Mouse (Mus musculus): Measurements from ENCODE around the gene Nyx. TPM values are rescaled to one million over a fixed set of nuclear protein-coding genes. Genes with fewer than 3 reads are reported as not detected.

Nyx gene
- polyA plus RNA-seq, 1 experiment from 2014 or later, result 0.16 TPM

GRCm38 (mm10) chrX:13471925-13472324 is 6.0 kb downstream of the Nyx start:
- Histone ChIP-seq H3K4me1 (replicated peaks) (no peaks in the 10 kb centered on the region), H3K27me3 (no peaks in the 10 kb centered on the region; the same call in 1 of the 2 replicates), H3K36me3 (no peaks in the 10 kb centered on the region), H3K27ac (no peak overlapping the region), H3K9me3 (no peaks in the 10 kb centered on the region), H3K4me2 (replicated peaks) (no peak overlapping the region), H3K4me3 (replicated peaks) (no peak overlapping the region), H3K9ac (replicated peaks) (no peak overlapping the region)
- ATAC-seq, result no peak
- WGBS, result 74% methylated on average over 3 of the region's 3 CpGs

- H3K36me3 ChIP-seq, result no peaks in the 10 kb centered on the region
- no peak overlapping the region for H3K27ac ChIP-seq
- H3K4me3 ChIP-seq (replicated peaks), result no peak overlapping the region
- no peak overlapping the region for H3K9ac ChIP-seq (replicated peaks)
- no peaks in the 10 kb centered on the region for H3K4me1 ChIP-seq (replicated peaks)
- no peaks in the 10 kb centered on the region; the same call in 1 of the 2 replicates for H3K27me3 ChIP-seq
- no peak for ATAC-seq
- 86% methylated on average over 4 of the region's 4 CpGs for WGBS
- H3K9me3 ChIP-seq, result no peaks in the 10 kb centered on the region
- no peak overlapping the region for H3K4me2 ChIP-seq (replicated peaks)
Measured at GRCm38 (mm10) chrX:13472751-13473225, 6.9 kb downstream of the Nyx start.

DNA sequence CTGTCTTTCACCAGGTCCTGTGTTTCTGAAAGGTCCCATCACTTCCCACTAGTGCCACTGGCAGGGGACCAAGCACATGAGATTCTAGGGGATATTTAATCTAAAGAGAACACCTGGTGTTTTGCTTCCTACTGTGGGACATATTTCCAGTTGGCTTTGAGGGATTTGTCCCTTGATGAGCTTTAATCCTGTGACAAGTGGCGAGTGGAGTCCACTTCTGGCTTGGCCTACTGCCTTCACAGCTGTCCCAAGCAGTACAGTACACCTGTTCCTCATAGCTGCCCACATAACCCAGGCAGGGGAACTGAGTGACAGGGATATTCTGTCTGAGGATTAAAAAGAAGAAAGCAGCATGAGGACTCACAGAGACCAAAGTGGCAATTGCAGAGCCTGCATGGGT is 9.5 kb downstream of the Nyx start:
- Histone ChIP-seq H3K27me3 (no peaks in the 10 kb centered on the region), H3K4me3 (replicated peaks) (no peak overlapping the region), H3K27ac (no peak overlapping the region), H3K4me2 (replicated peaks) (no peak overlapping the region), H3K4me1 (replicated peaks) (no peaks in the 10 kb centered on the region), H3K36me3 (no peaks in the 10 kb centered on the region), H3K9ac (replicated peaks) (no peak overlapping the region), H3K9me3 (no peaks in the 10 kb centered on the region)
- WGBS, result 53% methylated on average over 1 of the region's 1 CpGs
- ATAC-seq, result no peak

DNA sequence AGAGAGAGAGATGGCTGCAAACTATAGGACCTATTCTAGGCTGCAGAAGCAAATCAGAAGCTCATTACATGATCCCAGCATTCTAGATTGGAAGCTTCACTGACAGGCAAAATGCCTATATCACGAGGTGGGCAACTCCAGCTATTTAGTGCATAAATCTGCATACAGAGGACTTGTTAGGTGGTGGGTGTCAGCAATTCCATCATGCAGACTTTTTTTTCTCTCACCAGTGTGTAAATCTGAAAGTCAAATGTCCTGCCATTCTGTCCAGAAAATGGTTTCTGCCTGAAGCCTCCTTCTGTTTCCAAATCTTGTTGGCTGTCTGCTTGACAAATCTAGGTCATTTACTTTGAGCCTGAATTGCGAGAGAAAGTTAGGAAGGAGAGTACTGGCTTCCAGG is 11.7 kb downstream of the Nyx start:
- no peak for ATAC-seq
- no peaks in the 10 kb centered on the region for H3K9me3 ChIP-seq
- H3K27me3 ChIP-seq, result 0 out of 2 replicates have a peak, but pooled peaks cover under 1% of the 10 kb centered on the region
- WGBS, result 55% methylated on average over 2 of the region's 2 CpGs
- H3K4me2 ChIP-seq (replicated peaks), result no peak overlapping the region
- no peak overlapping the region for H3K4me3 ChIP-seq (replicated peaks)
- no peak overlapping the region for H3K9ac ChIP-seq (replicated peaks)
- H3K36me3 ChIP-seq, result no peaks in the 10 kb centered on the region
- no peaks in the 10 kb centered on the region for H3K4me1 ChIP-seq (replicated peaks)
- H3K27ac ChIP-seq, result no peak overlapping the region

GRCm38 (mm10) chrX:13478298-13478697 is 12.4 kb downstream of the Nyx start:
- Histone ChIP-seq H3K27ac (no peak overlapping the region), H3K4me3 (replicated peaks) (no peak overlapping the region), H3K36me3 (no peaks in the 10 kb centered on the region), H3K9me3 (no peaks in the 10 kb centered on the region), H3K4me2 (replicated peaks) (no peak overlapping the region), H3K27me3 (0 out of 2 replicates have a peak, but pooled peaks cover 2% of the 10 kb centered on the region), H3K4me1 (replicated peaks) (no peaks in the 10 kb centered on the region), H3K9ac (replicated peaks) (no peak overlapping the region)
- no peak for ATAC-seq
- 70% methylated on average over 5 of the region's 5 CpGs for WGBS

DNA sequence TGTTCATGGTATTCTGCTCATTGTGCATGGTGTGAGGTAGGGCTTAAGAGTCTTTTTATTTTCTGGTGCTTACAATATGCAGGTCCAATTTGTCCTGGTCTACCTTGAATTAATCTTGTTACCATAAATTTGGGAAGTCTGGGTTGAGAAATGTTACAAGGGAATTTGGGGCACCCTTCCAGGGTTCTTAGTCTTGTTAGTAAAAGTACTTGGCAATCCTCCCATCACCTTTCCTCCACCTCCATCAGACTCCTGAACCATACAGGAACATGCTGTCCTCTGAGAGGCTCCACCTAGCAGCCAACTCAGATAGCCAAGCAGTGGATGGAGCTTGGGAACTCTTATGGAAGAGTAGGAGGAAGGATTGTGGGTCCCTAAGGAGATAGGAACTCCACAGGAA is 13.7 kb downstream of the Nyx start:
- no peaks in the 10 kb centered on the region for H3K4me1 ChIP-seq (replicated peaks)
- ATAC-seq, result no peak

DNA sequence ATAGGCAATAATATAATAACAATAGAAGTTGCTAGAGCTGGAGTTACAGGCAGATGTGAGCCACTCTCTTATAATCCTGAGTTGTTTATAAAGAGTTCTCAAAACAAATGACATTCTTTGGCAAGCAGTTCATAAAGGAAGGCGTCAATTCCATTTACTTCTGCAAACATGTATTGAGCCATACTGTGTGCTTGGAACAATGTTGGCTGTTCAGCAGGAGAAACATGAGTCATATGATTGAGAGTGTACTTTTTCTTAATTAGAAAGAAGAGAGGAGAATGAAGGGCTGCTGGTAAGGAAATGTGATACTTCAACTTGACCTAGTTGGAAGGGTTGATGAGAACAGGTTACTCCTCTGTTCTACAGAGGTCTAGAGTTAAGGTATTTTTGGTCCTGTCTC is 16.7 kb downstream of the Nyx start:
- no peaks in the 10 kb centered on the region for H3K4me1 ChIP-seq (replicated peaks)
- no peak overlapping the region for H3K9ac ChIP-seq (replicated peaks)
- H3K36me3 ChIP-seq, result no peaks in the 10 kb centered on the region
- WGBS, result 83% methylated on average over 1 of the region's 1 CpGs
- no peak for ATAC-seq
- no peak overlapping the region for H3K4me3 ChIP-seq (replicated peaks)
- H3K27ac ChIP-seq, result no peak overlapping the region
- H3K9me3 ChIP-seq, result no peaks in the 10 kb centered on the region; the same call in 1 of the 2 replicates
- peaks cover 7% of the 10 kb centered on the region; the same call in 1 of the 2 replicates for H3K27me3 ChIP-seq
- no peak overlapping the region for H3K4me2 ChIP-seq (replicated peaks)

More for the DNA sequence above, 13.7 kb downstream of the Nyx start:
- Histone ChIP-seq H3K27ac (no peak overlapping the region), H3K4me3 (replicated peaks) (no peak overlapping the region), H3K9me3 (no peaks in the 10 kb centered on the region), H3K27me3 (0 out of 2 replicates have a peak, but pooled peaks cover 2% of the 10 kb centered on the region), H3K4me2 (replicated peaks) (no peak overlapping the region), H3K9ac (replicated peaks) (no peak overlapping the region), H3K36me3 (no peaks in the 10 kb centered on the region)

GRCm38 (mm10) chrX:13484447-13484846 is 18.5 kb downstream of the Nyx start:
- H3K36me3 ChIP-seq, result no peaks in the 10 kb centered on the region
- no peaks in the 10 kb centered on the region for H3K4me1 ChIP-seq (replicated peaks)
- H3K27me3 ChIP-seq, result peaks cover 7% of the 10 kb centered on the region; the same call in 1 of the 2 replicates
- H3K9ac ChIP-seq (replicated peaks), result no peak overlapping the region
- no peak overlapping the region for H3K4me2 ChIP-seq (replicated peaks)
- no peak overlapping the region for H3K27ac ChIP-seq
- H3K4me3 ChIP-seq (replicated peaks), result no peak overlapping the region
- ATAC-seq, result no peak
- H3K9me3 ChIP-seq, result no peaks in the 10 kb centered on the region; the same call in 1 of the 2 replicates

GRCm38 (mm10) chrX:13489001-13489400 is 23.1 kb downstream of the Nyx start:
- no peak overlapping the region for H3K9ac ChIP-seq (replicated peaks)
- no peaks in the 10 kb centered on the region; the same call in 1 of the 2 replicates for H3K9me3 ChIP-seq
- H3K4me1 ChIP-seq (replicated peaks), result no peaks in the 10 kb centered on the region
- 77% methylated on average over 3 of the region's 3 CpGs for WGBS
- no peak for ATAC-seq
- H3K27me3 ChIP-seq, result peaks cover 4% of the 10 kb centered on the region; the same call in 1 of the 2 replicates
- H3K4me2 ChIP-seq (replicated peaks), result no peak overlapping the region
- no peak overlapping the region for H3K4me3 ChIP-seq (replicated peaks)
- no peak overlapping the region for H3K27ac ChIP-seq
- H3K36me3 ChIP-seq, result no peaks in the 10 kb centered on the region

GRCm38 (mm10) chrX:13489761-13490160 is 23.9 kb downstream of the Nyx start:
- Histone ChIP-seq H3K9ac (replicated peaks) (no peak overlapping the region), H3K4me3 (replicated peaks) (no peak overlapping the region), H3K4me2 (replicated peaks) (no peak overlapping the region), H3K27ac (no peak overlapping the region), H3K36me3 (no peaks in the 10 kb centered on the region), H3K27me3 (peaks cover 4% of the 10 kb centered on the region; the same call in 1 of the 2 replicates), H3K9me3 (no peaks in the 10 kb centered on the region; the same call in 1 of the 2 replicates), H3K4me1 (replicated peaks) (no peaks in the 10 kb centered on the region)
- 91% methylated on average over 1 of the region's 1 CpGs for WGBS
- no peak for ATAC-seq

- peaks cover 4% of the 10 kb centered on the region; the same call in 1 of the 2 replicates for H3K27me3 ChIP-seq
- 71% methylated on average over 3 of the region's 3 CpGs for WGBS
- H3K4me3 ChIP-seq (replicated peaks), result no peak overlapping the region
- no peaks in the 10 kb centered on the region; the same call in 1 of the 2 replicates for H3K9me3 ChIP-seq
- no peaks in the 10 kb centered on the region for H3K36me3 ChIP-seq
- H3K4me1 ChIP-seq (replicated peaks), result no peaks in the 10 kb centered on the region
- ATAC-seq, result no peak
- no peak overlapping the region for H3K4me2 ChIP-seq (replicated peaks)
- H3K27ac ChIP-seq, result no peak overlapping the region
- H3K9ac ChIP-seq (replicated peaks), result no peak overlapping the region
Measured at GRCm38 (mm10) chrX:13490941-13491340, 25.0 kb downstream of the Nyx start.

GRCm38 (mm10) chrX:13492922-13493321 is 27.0 kb downstream of the Nyx start:
- Histone ChIP-seq H3K27me3 (no peaks in the 10 kb centered on the region; the same call in 1 of the 2 replicates), H3K4me1 (replicated peaks) (no peaks in the 10 kb centered on the region), H3K4me2 (replicated peaks) (no peak overlapping the region), H3K9ac (replicated peaks) (no peak overlapping the region), H3K27ac (no peak overlapping the region), H3K4me3 (replicated peaks) (no peak overlapping the region), H3K9me3 (no peaks in the 10 kb centered on the region), H3K36me3 (no peaks in the 10 kb centered on the region)
- no peak for ATAC-seq

Measured in midbrain, embryonic 13.5 days (tissue).